Mouse (Mus musculus) intestine, embryonic 14.5 days (tissue): ENCODE results near the gene Aifm1. TPM values are rescaled to one million over a fixed set of nuclear protein-coding genes. Genes with fewer than 3 reads are reported as not detected.

ENCODE experiments used
- ATAC-seq: fragments of 200-750 bp; cut with Nextera tagmentation; replicated peaks from 2 replicates; pipeline ENCODE4 v1.8.0; 2017; ENCODE audit warnings: low read depth, moderate number of reproducible peaks, moderate TSS enrichment, moderate library complexity; ENCODE audit not compliant: low FRiP score, low TSS enrichment
- DNase-seq: peaks from one replicate; pipeline ENCODE4 v3.0.0-alpha.2; 2018; ENCODE audit warnings: low spot score
- H3K27ac ChIP-seq: fragments of 300-500 bp; sonication (generic); 2 replicates; pipeline ENCODE4 v1.5.1; 2014; ENCODE audit warnings: low read depth, mild to moderate bottlenecking, control low read depth
- H3K27me3 ChIP-seq: fragments of 300-500 bp; sonication (generic); replicated peaks from 2 replicates; pipeline ENCODE4 v1.6.1; 2014; ENCODE audit warnings: low read length, control low read depth; ENCODE audit not compliant: control insufficient read depth, insufficient read depth
- H3K36me3 ChIP-seq: fragments of 300-500 bp; sonication (generic); 2 replicates; pipeline ENCODE4 v1.6.1; 2014; ENCODE audit warnings: low read length, control low read depth; ENCODE audit not compliant: control insufficient read depth, insufficient read depth
- H3K4me1 ChIP-seq: fragments of 300-500 bp; sonication (generic); replicated peaks from 2 replicates; pipeline ENCODE4 v1.6.1; 2014; ENCODE audit warnings: low read length, control low read depth, mixed read lengths; ENCODE audit not compliant: control insufficient read depth, insufficient read depth
- H3K4me2 ChIP-seq: fragments of 300-500 bp; sonication (generic); 2 replicates; pipeline ENCODE4 v1.6.1; 2014; ENCODE audit warnings: low read length
- H3K4me3 ChIP-seq: fragments of 300-500 bp; sonication (generic); 2 replicates; pipeline ENCODE4 v1.5.1; 2014; ENCODE audit warnings: low read depth, low read length, control low read depth, mixed read lengths
- H3K9ac ChIP-seq: fragments of 300-500 bp; sonication (generic); 2 replicates; pipeline ENCODE4 v1.6.1; 2014; ENCODE audit warnings: mild to moderate bottlenecking, low read length
- H3K9me3 ChIP-seq: fragments of 300-500 bp; sonication (generic); 2 replicates; pipeline ENCODE4 v1.6.1; 2016; ENCODE audit warnings: low read length, control low read depth; ENCODE audit not compliant: control insufficient read depth
- whole genome bisulfite sequencing: fragments of 180-500 bp; shearing (Covaris S2); extraction: QIAGEN DNeasy Blood & Tissue Kit; methylation state at CpG from one replicate; pipeline ENCODE4 v1.1.7; 2014; 5-methylcytosine and 5-hydroxymethylcytosine counted together
- polyA plus RNA-seq: library from polyadenylated mRNA; unstranded; fragments of >200 nt; fragmentation: Nextera tagmentation; extraction: Ambion mirVana; gene quantifications from 2 replicates; pipeline ENCODE4 v1.2.1, GENCODE M21; 2014

Aifm1 gene
- polyA plus RNA-seq, 1 experiment from 2014 or later: 76.1 TPM

DNA sequence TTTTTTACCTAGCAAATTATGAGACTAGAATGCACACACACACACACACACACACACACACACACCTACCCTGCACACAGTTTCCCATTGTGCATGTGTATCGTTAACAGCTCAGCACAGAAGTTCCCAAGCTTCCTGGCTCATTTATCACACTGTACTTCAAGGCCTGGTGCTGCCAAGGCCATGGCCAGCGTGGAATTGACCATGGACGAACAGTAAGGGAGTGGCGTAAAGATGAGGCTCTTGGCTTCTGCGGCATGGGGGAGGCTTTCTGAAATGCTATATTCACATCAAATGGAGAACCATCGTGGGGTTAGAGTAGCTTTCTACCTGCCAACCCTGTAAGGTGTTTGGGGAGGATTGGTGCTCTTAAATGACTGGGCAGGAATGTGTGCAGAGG is 48.9 kb downstream of the Aifm1 start:
- ATAC-seq: no peak

DNA sequence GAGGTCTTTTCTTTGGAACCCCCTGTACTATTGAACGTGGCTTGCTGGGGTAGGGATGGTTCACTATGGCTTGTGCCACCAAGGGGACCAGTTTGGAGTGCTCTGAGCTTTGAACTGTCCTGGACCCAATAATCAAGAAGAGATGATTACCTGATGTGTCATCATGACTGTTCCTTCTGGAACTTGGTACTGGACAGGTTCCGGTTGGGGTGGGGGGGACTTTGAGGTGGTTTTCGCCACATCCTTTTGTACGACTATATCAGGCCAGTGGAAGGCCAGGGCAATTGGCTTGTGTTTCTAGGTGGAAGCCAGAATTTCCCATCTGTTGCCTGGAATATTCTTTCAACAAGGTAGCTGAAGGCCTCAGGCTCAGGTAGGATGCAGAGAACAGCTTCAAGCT is 49.7 kb downstream of the Aifm1 start:
- no peaks in the 10 kb centered on the region for H3K4me1 ChIP-seq
- H3K27me3 ChIP-seq: no peaks in the 10 kb centered on the region
- no peak overlapping the region for H3K4me2 ChIP-seq
- no peaks in the 10 kb centered on the region for H3K9me3 ChIP-seq
- H3K27ac ChIP-seq: no peak overlapping the region
- DNase-seq (no peak), ATAC-seq (no peak)
- WGBS: 96% methylated on average over 4 of the region's 4 CpGs
- H3K9ac ChIP-seq: no peak overlapping the region
- no peak overlapping the region for H3K4me3 ChIP-seq
- no peaks in the 10 kb centered on the region for H3K36me3 ChIP-seq

More for the DNA sequence above, 48.9 kb downstream of the Aifm1 start:
- Histone ChIP-seq H3K4me3 (no peak overlapping the region), H3K4me2 (no peak overlapping the region), H3K9ac (no peak overlapping the region), H3K4me1 (no peaks in the 10 kb centered on the region), H3K27me3 (no peaks in the 10 kb centered on the region), H3K27ac (no peak overlapping the region), H3K9me3 (no peaks in the 10 kb centered on the region), H3K36me3 (no peaks in the 10 kb centered on the region)
- DNase-seq: no peak
- 91% methylated on average over 6 of the region's 6 CpGs for WGBS

DNA sequence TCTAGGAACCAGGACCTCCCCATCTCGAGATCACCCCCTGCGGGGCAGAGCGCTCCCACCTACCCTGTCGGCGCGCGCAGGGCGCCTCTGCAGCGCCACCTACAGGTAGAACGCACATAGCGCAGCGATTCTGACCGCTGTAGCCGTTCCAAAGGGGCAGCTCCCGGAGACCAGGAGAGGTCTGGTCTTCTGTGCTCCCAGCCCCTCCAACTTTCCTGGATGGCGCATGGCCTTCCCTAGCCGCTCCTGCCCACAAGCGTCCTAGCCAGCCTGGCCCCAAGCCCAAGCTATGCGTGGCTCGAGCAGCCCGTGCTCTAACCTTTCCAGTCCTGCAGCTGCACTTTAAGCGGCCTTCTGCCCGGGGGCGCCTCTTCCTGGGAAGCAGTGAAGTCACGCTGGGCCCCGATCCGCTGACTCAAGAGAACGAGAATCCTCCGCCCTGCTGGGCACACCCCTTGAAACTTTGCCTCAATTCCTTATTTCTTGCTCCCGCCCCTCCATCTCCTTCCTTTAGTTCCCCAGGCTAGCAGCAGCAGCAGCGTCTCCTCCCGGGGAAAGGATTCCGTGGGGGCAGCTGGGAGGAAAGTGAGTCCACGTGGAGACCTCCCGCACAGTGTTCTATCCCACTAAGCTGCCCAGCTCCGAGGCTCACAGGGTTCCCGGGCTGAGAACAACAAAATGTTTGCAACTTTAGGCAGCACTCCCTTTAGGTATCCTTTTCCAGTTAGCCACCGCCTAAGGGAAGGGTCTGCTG is 50.4 kb downstream of the Aifm1 start, which contains the start of gene Elf4:
Gene Elf4, minus strand, starts transcription at position 379 of the 754 bp plus-strand sequence.
- Histone ChIP-seq H3K4me2 (peak within 1 kb of the TSS; percentile 59), H3K9ac (0 out of 2 replicates have a peak within 1 kb of the TSS, but pooled peaks have one; percentile 39), H3K4me3 (peak within 1 kb of the TSS; percentile 32), H3K27me3 (no peaks in the 10 kb centered on the region), H3K27ac (no peak within 1 kb of the TSS), H3K36me3 (no peaks in the 10 kb centered on the region), H3K9me3 (no peaks in the 10 kb centered on the region), H3K4me1 (no peaks in the 10 kb centered on the region)
- DNase-seq (peak; percentile 86), ATAC-seq (peak; percentile 87)
- WGBS: 12% methylated on average over 38 of the region's 38 CpGs

DNA sequence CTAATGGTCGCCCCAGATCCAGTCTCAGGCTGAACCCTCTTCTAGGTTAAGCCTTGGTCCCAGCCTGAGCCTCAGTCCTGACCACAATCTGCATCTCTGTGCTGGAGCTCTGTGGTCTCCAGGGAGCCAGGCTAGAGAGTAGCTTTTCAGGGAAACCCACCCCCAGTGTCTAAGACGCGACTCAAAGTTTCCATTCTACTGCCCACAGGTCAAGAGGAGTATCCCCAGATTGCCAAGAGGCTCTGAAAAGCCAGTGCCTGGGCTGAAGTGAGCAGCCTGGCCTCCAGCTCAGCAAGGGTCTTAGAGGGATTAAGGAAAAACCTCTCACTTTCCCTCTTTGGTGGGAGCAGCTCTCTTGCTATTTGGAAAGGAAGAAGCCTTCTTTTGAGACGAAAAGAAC is 51.1 kb downstream of the Aifm1 start:
- Histone ChIP-seq H3K27ac (no peak overlapping the region), H3K4me3 (peak overlapping the region; percentile 32; the same call in 1 of the 2 replicates), H3K27me3 (no peaks in the 10 kb centered on the region), H3K4me1 (no peaks in the 10 kb centered on the region), H3K9me3 (no peaks in the 10 kb centered on the region), H3K4me2 (peak overlapping the region; percentile 59), H3K9ac (no peak overlapping the region), H3K36me3 (no peaks in the 10 kb centered on the region)
- DNase-seq: peak; percentile 55
- 33% methylated on average over 4 of the region's 4 CpGs for WGBS
- ATAC-seq: no peak

DNA sequence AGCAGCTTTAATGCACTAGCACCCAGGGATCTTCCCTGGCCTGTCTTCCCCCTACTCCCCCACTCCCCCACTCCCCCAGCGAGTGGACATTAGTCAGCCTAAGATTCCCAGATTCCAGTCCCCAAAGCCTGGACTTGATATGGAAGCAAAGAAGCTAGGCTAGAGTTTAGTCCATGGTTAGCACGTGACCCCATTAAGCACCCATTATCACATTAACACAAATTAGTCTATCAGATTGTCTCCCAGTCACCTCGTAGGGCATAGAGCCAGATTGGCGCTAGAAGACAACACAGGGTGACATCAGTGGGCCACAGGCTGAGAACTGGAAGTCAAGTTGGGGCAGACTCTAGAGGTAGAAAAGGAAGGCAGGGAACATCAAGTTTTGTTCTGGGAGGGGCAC is 52.4 kb downstream of the Aifm1 start:
- DNase-seq (no peak), ATAC-seq (no peak)
- Histone ChIP-seq H3K9ac (no peak overlapping the region), H3K27ac (no peak overlapping the region), H3K27me3 (no peaks in the 10 kb centered on the region), H3K4me2 (no peak overlapping the region), H3K4me1 (no peaks in the 10 kb centered on the region), H3K4me3 (no peak overlapping the region), H3K9me3 (no peaks in the 10 kb centered on the region), H3K36me3 (no peaks in the 10 kb centered on the region)
- WGBS: 65% methylated on average over 4 of the region's 4 CpGs

DNA sequence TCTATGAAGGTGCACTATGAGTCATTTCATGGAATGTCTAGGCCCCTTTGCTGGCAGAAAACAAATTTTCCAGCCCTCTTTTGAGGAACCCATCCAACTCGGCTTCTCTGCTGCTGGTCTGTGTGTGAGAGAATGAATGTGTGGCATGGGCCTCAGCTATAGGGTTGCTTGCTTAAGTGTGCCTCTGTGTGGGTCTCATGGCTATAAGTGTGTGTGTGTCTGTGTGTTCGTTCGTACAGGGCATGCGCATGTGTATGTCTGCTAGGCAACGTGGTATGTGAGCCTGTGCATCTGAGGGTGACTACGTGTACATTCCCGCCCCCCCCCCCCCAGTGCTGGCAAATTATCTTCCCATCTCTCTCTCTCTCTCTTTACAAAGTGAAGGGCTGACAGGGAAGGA is 52.9 kb downstream of the Aifm1 start:
- Histone ChIP-seq H3K9me3 (no peaks in the 10 kb centered on the region), H3K36me3 (no peaks in the 10 kb centered on the region), H3K9ac (no peak overlapping the region), H3K4me3 (no peak overlapping the region), H3K27ac (no peak overlapping the region), H3K27me3 (no peaks in the 10 kb centered on the region), H3K4me1 (no peaks in the 10 kb centered on the region), H3K4me2 (no peak overlapping the region)
- ATAC-seq: no peak
- DNase-seq: no peak
- WGBS: 71% methylated on average over 7 of the region's 7 CpGs

DNA sequence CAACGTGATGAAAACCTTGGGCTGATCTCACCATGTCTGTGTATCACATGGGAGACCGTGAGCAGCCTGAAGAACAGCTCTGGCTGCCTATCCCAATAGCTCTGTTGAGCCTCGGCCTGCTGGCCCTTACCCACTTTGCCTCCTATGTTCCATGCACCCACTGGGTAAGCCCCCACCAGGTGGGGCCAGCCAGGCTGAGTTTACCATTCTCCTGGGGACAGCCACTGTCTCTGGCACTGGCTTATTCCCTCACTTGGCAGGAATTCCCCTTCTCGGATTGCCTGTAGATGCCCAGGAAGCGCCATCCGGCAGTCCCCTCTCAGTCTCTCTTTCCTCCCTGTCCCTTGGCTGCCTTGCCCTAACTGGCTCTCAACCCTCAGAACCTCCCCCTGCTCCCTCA is 56.4 kb downstream of the Aifm1 start:
- Histone ChIP-seq H3K4me3 (no peak overlapping the region), H3K9ac (no peak overlapping the region), H3K27me3 (no peaks in the 10 kb centered on the region), H3K4me2 (no peak overlapping the region), H3K4me1 (no peaks in the 10 kb centered on the region; the same call in 1 of the 2 replicates), H3K9me3 (no peaks in the 10 kb centered on the region), H3K36me3 (no peaks in the 10 kb centered on the region), H3K27ac (no peak overlapping the region)
- no peak for DNase-seq
- 65% methylated on average over 6 of the region's 6 CpGs for WGBS
- ATAC-seq: no peak

DNA sequence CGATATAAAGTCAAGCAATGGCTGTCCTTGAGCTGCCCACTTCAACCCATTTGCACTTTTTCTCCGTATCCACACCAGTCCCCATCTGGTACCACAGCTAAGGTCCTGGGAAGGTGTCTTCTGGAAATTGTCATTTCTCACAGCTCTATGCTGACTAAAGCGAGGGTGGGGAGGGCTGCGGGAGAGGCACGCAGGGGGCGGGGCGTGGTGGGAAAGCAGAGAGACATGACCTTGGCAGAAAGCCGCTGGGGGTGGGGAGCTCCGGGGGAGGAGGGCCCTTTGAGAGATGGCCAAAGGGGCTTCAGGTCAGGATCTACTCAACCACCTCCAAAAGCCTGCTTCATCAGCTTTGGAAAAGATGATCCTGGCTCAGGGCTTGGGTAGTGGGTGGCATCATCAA is 58.3 kb downstream of the Aifm1 start:
- H3K4me2 ChIP-seq: peak overlapping the region; percentile 48
- WGBS: 24% methylated on average over 9 of the region's 9 CpGs
- H3K9ac ChIP-seq: no peak overlapping the region
- no peaks in the 10 kb centered on the region for H3K27me3 ChIP-seq
- no peak overlapping the region for H3K27ac ChIP-seq
- no peak overlapping the region for H3K4me3 ChIP-seq
- no peaks in the 10 kb centered on the region for H3K36me3 ChIP-seq
- H3K9me3 ChIP-seq: no peaks in the 10 kb centered on the region
- DNase-seq: no peak
- no peaks in the 10 kb centered on the region; the same call in 1 of the 2 replicates for H3K4me1 ChIP-seq
- peak; percentile 14; the same call in 1 of the 2 replicates for ATAC-seq

DNA sequence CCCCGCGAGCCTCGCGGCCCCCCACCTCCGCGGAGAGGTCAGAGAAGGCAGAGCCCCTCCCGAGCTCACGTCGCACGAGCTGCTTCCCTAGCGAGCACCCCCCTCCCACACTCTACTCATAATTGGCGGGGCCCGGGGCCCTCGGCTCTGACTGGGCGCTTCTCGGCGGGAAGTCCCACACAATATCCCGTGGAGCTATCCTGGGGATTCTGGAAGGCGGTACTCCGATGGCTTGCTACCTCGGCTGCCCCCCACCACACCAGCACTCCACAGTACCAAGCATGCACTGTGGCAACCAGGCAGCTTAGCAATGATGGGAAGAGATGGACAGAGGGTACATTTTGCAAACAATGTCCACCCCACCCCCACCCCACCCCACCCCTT is 58.9 kb downstream of the Aifm1 start:
- WGBS: 22% methylated on average over 20 of the region's 21 CpGs
- H3K4me2 ChIP-seq: peak overlapping the region; percentile 48
- no peaks in the 10 kb centered on the region for H3K36me3 ChIP-seq
- DNase-seq (peak; percentile 75), ATAC-seq (peak; percentile 75; the same call in 1 of the 2 replicates)
- no peaks in the 10 kb centered on the region for H3K27me3 ChIP-seq
- no peaks in the 10 kb centered on the region for H3K9me3 ChIP-seq
- peak overlapping the region; percentile 51 for H3K4me3 ChIP-seq
- no peak overlapping the region for H3K9ac ChIP-seq
- H3K27ac ChIP-seq: peak overlapping the region; percentile 70; the same call in 1 of the 2 replicates
- H3K4me1 ChIP-seq: no peaks in the 10 kb centered on the region; the same call in 1 of the 2 replicates
